Mouse (Mus musculus): ENCODE measurements around the gene Il22ra1.

- TF ChIP-seq TAL1 (IDR thresholded peaks at IDR 0.05; ENCODE audit: low read length), result no peak
- TF ChIP-seq GATA1 (IDR thresholded peaks at IDR 0.05; ENCODE audit: low read length), result no peak
Measured at GRCm38 (mm10) chr4:135730951-135731350, 3.0 kb downstream of the Il22ra1 start.

Data from erythroblast, embryonic 14.5 days (primary cell).